Mouse (Mus musculus) liver, adult (tissue): Measurements from ENCODE around the gene Mad2l2.
A peak's percentile ranks its signal among the peaks of the same experiment; 100 is the strongest.

Source experiments
- GATA4 ChIP-seq: IDR thresholded peaks from 2 replicates; pipeline ENCODE4 v1.6.1; 2014; ENCODE audit warnings: mild to moderate bottlenecking, low read length; ENCODE audit not compliant: insufficient replicate concordance

The Mad2l2 gene

DNA sequence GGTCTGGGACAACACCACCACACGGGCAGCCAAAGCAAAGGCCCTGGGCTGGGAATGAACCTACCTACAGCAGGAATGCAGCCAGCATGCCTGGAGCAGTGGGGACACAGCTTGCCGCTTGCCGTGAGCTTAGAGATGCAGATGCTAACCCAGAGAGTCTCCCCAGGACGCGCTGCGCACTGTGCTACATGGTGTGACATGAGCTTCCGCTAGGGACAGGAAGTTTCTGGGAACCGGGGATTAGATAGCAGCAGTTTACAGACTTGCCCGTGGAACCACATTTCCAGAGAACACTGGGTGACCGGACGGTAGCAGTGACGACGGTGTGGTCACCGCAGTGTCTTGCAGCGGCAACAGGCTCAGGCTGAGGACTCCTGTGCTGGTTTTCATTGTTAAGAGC, 39.4 kb downstream of the Mad2l2 start:
- peak; percentile 77; the same call in 1 of the 2 replicates for TF ChIP-seq GATA4

DNA sequence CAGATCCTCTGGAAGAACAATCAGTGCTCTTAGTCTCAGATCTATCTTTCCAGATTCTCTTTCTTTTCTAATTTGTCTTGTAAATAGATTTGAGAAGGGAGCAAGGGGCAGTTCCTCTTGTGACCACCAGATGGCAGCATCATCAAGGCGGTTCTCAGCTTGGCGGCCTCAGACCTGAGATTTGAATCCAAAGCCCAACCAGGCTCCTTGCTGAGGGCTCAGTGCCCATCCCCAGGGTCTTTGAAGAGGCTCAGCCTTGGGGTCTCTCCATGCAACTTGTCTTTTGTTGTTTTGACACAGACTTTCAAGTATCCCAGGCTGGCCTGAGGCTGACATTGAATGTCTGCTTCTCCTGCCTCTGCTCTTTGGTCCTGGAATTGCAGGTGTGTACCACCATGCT, 40.7 kb downstream of the Mad2l2 start:
- no peak for TF ChIP-seq GATA4

DNA sequence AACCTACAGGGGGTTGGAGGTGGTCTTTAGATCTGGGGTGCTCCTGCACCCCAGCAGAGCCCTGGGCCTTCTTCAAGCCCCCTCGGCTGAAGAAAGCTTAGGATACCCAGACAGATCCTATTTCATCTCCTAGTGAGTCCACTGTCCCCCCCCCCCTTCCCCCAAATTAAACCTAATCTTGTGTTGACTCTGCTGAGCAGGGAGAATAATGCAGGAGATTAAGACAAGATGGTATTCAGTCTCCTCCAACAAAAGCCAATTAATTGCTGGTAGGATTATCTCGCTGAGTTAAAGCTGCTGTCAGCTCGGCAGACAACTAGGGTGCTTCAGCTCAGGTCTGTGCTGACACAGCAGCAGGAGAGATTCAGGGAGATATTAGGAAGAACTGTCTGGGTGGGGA, 41.1 kb downstream of the Mad2l2 start:
- no peak for TF ChIP-seq GATA4

DNA sequence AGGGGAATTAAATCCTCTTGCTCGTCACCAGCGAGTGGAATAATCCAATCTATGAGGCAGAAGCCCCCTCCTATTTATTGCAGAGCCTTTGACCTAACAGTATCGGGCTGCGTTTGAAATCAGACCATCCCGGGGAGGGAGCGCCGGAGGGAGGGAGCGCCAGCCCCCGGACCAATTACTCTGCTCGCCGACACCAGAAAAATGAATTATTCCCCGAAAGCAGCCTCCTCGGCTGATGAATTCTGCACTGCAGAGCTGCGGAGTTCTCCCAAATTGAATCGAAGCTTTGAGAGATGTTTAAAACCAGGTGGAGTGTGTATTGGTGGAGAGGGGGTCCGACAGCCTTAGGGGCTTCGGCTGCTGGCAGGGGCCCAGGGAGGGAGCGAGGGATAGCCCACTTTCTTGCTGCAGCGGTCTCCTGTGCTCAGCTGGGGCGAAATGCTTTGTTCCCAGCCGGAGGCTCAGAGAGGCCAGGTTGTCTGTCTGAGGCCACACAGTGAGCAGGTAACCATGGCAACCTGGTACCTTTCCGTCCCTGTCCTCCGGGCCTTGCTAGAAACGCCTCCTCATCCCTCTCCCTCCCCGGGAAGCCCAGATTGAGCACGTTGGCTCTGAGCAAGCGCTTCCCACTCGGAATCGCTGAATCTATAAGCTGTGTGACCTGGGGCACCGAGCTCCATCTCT, 43.8 kb downstream of the Mad2l2 start:
- TF ChIP-seq GATA4: no peak

DNA sequence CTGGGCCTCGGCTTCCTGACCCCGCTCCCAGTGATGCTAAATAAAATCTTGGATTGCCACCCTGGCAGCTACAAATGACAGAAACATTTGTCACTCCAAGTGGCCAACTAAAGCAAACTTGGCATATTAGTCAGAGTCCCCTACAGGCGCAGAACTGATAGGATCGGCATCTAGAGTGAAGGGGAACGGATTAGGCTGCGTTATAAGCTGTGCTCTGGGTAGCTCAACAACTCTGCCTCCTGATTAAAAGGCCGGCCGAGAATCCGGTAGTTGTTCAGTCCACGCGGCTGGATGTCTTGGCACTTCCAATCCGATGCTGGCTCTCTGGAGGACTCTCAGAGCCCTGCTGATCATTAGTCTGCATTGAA, 44.3 kb downstream of the Mad2l2 start:
- no peak for TF ChIP-seq GATA4

DNA sequence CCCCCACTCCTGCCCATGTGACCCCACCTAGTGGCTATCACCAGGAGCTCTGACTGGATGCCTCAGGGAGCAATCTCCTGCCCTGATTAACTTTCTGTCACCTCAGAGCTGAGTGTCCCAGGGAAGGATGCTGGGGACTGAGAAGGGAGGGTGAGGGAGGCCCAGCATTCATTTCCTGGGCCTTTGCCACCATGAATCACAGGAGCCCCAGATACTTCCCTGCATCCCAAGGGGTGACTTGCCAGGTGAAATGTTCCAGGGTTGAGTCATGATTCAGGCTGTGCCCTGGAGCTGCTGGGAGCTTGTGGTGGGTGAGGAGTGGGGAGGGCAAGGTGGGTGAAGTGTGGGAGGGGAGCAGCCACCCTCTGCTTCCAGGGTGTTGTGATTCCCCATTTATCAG, 47.5 kb downstream of the Mad2l2 start:
- TF ChIP-seq GATA4: no peak

DNA sequence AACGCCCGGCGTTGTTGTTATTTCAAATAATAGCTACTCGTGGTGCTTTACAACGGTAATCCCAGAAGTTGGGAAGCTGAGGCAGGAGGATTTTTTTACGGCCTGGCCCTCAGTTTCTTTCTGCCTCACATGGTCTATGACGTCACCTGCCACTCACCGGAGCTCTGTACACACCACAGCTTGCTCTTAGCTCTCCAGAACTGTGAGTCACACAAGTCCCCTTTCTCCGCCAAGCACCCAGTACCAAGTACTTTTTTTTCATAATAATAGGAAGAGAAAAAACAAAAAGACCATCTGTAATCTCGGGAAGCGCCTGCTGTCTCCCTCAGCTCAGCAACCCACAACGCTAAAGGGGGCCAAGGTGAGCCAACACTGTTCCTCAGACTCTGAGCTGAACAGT, 51.3 kb downstream of the Mad2l2 start:
- TF ChIP-seq GATA4: no peak

DNA sequence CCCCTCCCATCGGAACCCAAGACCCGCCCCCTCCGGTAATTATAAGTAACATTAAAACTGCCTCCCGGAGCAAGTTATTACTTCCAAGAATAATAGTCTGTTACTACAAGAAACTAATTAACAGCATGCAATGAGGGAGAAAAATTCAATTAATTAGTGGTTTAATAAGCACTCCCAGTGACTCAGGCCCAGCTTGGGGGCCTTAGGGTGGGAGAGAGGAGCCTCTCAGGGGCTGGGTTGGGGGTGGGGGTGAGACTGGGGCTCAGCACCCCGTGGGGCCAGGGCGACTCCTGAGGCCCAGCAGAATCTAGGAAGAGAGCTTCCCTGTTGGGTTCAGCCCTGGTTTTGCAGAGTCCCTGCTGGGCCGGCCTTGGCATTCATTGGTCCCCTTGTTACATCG, 52.2 kb downstream of the Mad2l2 start:
- no peak for TF ChIP-seq GATA4

DNA sequence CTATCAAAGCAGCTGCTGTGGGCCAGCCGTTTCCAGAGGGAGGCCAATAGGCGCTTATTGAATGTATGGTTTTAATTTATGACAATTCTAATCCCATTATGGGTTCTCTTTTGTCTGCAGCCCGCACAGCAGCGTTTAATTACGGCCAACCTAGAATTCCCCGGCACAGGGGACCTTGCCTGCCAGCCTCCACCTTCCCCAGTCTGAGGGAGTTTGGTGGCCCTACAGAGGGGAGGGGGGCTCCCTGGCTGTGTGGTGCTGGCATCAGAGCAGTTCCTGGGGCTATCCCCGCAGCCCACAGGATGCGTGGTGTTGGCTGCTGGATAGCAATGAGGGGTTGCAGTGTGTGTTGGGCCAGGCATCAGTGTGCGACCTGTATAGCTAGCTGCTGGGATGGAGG, 54.4 kb downstream of the Mad2l2 start:
- TF ChIP-seq GATA4: no peak

DNA sequence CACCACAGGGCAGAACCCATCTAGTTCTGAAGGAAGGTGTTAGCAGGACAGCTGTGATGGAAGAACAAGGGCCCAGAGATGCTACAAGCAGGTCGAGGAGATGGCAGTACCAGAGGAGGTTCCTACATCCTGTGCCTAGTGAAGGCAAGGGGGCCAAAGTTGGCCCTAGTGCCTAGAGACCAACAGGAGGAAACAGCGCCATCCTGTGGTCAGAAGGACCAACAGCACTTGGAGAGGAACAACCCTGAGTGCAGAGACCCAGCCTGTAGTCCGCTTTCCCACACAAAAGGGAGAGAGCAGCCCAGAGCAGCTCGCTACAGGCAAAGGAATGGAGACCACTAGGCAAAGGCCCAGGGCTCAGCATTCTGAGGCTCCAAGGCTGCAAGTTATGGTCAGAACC, 55.6 kb downstream of the Mad2l2 start:
- no peak for TF ChIP-seq GATA4

DNA sequence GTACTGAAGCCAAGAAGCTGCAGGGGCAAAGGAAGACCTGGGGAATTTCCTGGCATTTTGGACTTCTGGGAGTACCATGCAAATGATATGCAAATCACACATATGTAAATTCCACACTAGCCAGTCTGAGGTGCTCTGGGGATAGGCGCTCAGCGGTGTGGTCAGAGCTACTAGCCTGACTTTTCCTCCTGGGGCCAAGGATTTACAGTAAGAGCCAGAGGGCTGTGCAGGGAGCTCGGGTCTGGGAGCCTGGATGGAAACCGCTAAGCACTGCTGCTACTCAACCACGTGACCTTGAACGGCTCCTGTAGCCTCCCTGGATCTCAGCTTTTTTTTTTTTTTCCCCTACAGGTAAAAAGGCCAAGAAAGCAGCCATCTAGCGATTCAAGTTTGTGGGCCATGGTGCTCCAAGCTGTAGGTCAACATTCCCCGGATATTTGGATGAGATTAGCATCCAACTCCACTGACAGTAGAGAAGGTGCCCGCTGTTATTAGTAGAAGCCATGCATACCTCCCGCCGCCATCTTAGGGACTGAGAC, 62.6 kb downstream of the Mad2l2 start:
- TF ChIP-seq GATA4: no peak

DNA sequence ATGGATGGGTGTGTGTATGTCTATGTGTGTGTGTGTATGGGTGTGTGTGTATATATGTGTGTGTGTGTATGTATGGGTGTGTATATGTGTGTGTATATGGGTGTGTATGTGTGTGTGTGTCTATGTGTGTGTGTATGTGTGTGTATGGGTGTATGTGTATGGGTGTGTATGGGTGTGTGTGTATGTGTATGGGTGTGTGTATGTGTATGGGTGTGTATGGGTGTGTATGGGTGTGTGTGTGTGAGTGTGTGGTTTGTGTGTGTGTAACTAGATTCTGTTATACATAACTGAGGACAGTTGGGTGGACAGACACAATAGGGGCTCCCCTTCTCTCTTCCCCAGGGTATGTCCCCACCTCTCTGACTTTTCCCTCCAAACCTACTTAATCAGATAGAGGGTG, 64.2 kb downstream of the Mad2l2 start:
- TF ChIP-seq GATA4: no peak
